Mouse (Mus musculus): ENCODE results near the gene Ttc33. TPM values are rescaled to one million over a fixed set of nuclear protein-coding genes. Genes with fewer than 3 reads are reported as not detected.
"Not testable (repeated sequence)": the region's sequence is repeated elsewhere in the genome, so short reads cannot be mapped to it uniquely, and the experiment has no call there.

The Ttc33 gene
- polyA plus RNA-seq, 1 experiment = 0.21 TPM

DNA sequence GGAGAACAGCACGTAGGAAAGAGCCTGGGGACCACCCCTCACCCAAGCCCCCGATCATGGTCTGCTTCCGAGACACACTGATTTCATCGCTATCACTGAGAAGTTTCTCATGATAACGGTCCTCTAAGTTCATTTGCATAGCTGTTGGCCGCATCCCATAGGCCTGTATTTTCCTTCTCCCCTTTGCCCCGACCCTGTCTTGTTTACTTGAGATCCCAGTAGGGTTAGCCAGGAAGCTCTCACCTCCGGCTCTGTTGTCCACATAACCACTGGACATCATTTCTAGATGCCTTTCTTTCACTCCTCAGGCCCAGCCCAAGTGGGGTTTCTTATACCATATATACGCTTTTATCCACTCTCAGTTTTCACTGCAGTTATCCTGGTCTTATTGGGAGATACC is 9.6 kb downstream of the Ttc33 start:
- Histone ChIP-seq H3K27me3 (ENCODE audit: control insufficient read depth) (no peaks in the 10 kb centered on the region), H3K9me3 (ENCODE audit: control insufficient read depth, low read length) (no peaks in the 10 kb centered on the region), H3K4me1 (ENCODE audit: control insufficient read depth) (peaks cover 19% of the 10 kb centered on the region), H3K36me3 (ENCODE audit: control insufficient read depth) (peaks cover 31% of the 10 kb centered on the region), H3K4me3 (replicated peaks) (no peak overlapping the region)
- TF ChIP-seq TAL1 (IDR thresholded peaks at IDR 0.05; ENCODE audit: low read length) = no peak
- TF ChIP-seq GATA1 (IDR thresholded peaks at IDR 0.05; ENCODE audit: low read length) = no peak

DNA sequence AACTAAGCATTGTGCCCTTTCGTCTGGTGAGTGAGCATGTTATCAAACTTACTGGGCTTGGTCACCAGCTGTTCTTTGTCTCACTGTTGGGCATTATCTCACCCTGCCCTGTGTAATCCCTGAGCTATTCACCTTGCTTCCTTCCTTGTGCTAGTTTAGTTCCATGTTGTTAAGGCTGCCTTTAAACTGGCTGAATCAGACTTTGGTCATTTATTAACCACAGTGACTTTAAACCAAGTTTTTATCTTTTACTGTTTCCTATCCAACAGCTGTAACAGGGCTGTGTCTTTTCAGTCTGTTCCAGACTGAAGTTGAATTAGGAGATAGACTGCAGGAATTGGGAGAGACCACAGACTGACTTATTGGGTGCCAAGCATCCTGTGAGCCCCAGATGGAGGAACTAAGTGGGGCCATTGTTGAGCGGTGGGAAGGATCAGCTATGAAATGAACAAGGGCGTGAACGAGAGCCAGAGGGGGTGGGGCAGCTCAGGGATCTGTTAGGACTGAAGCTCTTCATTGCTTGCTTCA is 10.7 kb downstream of the Ttc33 start:
- Histone ChIP-seq H3K36me3 (ENCODE audit: control insufficient read depth) (peaks cover 26% of the 10 kb centered on the region), H3K4me3 (replicated peaks) (no peak overlapping the region), H3K4me1 (ENCODE audit: control insufficient read depth) (peaks cover 19% of the 10 kb centered on the region), H3K27me3 (ENCODE audit: control insufficient read depth) (no peaks in the 10 kb centered on the region), H3K9me3 (ENCODE audit: control insufficient read depth, low read length) (no peaks in the 10 kb centered on the region)
- TF ChIP-seq GATA1 (IDR thresholded peaks at IDR 0.05; ENCODE audit: low read length) = no peak
- TF ChIP-seq TAL1 (IDR thresholded peaks at IDR 0.05; ENCODE audit: low read length) = no peak

DNA sequence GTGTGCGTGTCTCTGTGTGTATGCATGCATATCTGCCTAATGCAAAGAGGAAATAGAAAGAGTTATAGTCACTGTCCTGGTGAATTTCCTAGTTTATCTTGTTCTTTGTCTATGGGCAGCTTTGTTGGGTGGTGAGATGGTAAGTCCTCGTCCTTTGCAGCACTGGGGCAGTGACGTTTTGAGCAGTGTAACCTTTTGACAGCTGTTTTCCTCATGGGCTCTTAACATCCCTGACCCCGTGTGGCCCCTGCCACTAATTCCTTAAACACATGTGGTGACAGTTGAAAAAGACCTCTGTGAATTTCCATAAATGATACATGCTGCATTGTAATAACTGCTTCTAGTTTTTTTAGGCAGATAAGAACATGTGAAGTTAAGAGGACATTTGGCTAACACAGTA is 11.4 kb downstream of the Ttc33 start:
- H3K4me3 ChIP-seq (replicated peaks) = no peak overlapping the region
- peaks cover 21% of the 10 kb centered on the region for H3K36me3 ChIP-seq (ENCODE audit: control insufficient read depth)
- TF ChIP-seq GATA1 (IDR thresholded peaks at IDR 0.05; ENCODE audit: low read length) (no peak), TAL1 (IDR thresholded peaks at IDR 0.05; ENCODE audit: low read length) (no peak)

GRCm38 (mm10) chr15:5205222-5205621 is 19.9 kb downstream of the Ttc33 start:
- H3K27me3 ChIP-seq (ENCODE audit: control insufficient read depth) = no peaks in the 10 kb centered on the region
- TF ChIP-seq TAL1 (IDR thresholded peaks at IDR 0.05; ENCODE audit: low read length) (no peak), GATA1 (IDR thresholded peaks at IDR 0.05; ENCODE audit: low read length) (no peak)
- no peak overlapping the region for H3K4me3 ChIP-seq (replicated peaks)
- H3K36me3 ChIP-seq (ENCODE audit: control insufficient read depth) = peaks cover 4% of the 10 kb centered on the region
- H3K9me3 ChIP-seq (ENCODE audit: control insufficient read depth, low read length) = no peaks in the 10 kb centered on the region
- no peaks in the 10 kb centered on the region; the same call in 1 of the 2 replicates for H3K4me1 ChIP-seq (ENCODE audit: control insufficient read depth)

More for the DNA sequence above, 11.4 kb downstream of the Ttc33 start:
- Histone ChIP-seq H3K4me1 (ENCODE audit: control insufficient read depth) (peaks cover 19% of the 10 kb centered on the region), H3K27me3 (ENCODE audit: control insufficient read depth) (no peaks in the 10 kb centered on the region), H3K9me3 (ENCODE audit: control insufficient read depth, low read length) (no peaks in the 10 kb centered on the region)

DNA sequence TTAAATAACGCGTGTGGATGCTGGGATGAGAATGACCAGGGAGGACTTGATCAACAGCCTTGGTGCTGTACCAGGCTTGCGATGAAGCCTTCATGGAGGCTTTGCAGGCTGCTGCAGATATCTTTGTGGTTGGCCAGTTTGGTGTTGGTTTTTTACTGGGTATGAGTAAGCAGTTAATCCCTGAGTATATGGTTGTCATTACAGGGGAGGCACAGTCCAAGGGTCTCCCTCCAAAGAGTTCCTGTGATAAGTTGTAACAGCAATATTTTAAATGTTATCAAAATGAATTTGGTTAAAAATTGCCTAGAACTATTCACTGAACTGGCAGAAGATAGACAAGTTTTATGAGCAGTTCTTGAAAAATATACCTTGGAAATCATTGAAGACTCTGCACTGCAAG is 23.8 kb downstream of the Ttc33 start:
- Histone ChIP-seq H3K36me3 (ENCODE audit: control insufficient read depth) (peaks cover 15% of the 10 kb centered on the region), H3K4me1 (ENCODE audit: control insufficient read depth) (no peaks in the 10 kb centered on the region; the same call in 1 of the 2 replicates), H3K27me3 (ENCODE audit: control insufficient read depth) (no peaks in the 10 kb centered on the region), H3K4me3 (replicated peaks) (no peak overlapping the region), H3K9me3 (ENCODE audit: control insufficient read depth, low read length) (no peaks in the 10 kb centered on the region)
- TF ChIP-seq TAL1 (IDR thresholded peaks at IDR 0.05; ENCODE audit: low read length) (no peak), GATA1 (IDR thresholded peaks at IDR 0.05; ENCODE audit: low read length) (no peak)

GRCm38 (mm10) chr15:5220491-5220890 is 35.2 kb downstream of the Ttc33 start:
- Histone ChIP-seq H3K4me1 (ENCODE audit: control insufficient read depth) (no peaks in the 10 kb centered on the region), H3K9me3 (ENCODE audit: control insufficient read depth, low read length) (no peaks in the 10 kb centered on the region), H3K36me3 (ENCODE audit: control insufficient read depth) (no peaks in the 10 kb centered on the region; the same call in 1 of the 2 replicates), H3K27me3 (ENCODE audit: control insufficient read depth) (no peaks in the 10 kb centered on the region), H3K4me3 (replicated peaks) (no peak overlapping the region)
- TF ChIP-seq TAL1 (IDR thresholded peaks at IDR 0.05; ENCODE audit: low read length) (no peak), GATA1 (IDR thresholded peaks at IDR 0.05; ENCODE audit: low read length) (no peak)

DNA sequence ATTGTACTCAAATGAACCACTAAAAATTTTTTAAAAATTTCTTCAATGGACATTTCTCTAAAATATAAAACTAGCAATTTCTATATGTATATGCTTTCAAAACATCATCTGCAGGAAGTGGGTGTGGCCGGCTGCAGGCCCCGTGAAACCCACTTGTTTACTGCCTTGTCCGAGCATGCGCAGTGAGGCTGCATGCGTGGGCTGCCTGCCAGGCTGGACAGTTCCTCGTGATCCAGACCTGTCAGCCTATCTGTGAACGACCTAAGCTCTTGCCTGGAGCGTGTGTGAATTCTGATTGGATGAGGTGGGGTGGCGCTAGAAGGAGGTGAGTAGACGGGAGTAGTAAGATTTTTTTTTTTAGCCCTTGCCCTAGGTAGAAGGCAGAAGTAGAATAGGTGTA is 45.4 kb downstream of the Ttc33 start:
- not testable (repeated sequence) for H3K9me3 ChIP-seq (ENCODE audit: control insufficient read depth, low read length); H3K36me3 ChIP-seq (ENCODE audit: control insufficient read depth); H3K4me3 ChIP-seq (replicated peaks); H3K27me3 ChIP-seq (ENCODE audit: control insufficient read depth)
- peaks cover 11% of the 10 kb centered on the region for H3K4me1 ChIP-seq (ENCODE audit: control insufficient read depth)

DNA sequence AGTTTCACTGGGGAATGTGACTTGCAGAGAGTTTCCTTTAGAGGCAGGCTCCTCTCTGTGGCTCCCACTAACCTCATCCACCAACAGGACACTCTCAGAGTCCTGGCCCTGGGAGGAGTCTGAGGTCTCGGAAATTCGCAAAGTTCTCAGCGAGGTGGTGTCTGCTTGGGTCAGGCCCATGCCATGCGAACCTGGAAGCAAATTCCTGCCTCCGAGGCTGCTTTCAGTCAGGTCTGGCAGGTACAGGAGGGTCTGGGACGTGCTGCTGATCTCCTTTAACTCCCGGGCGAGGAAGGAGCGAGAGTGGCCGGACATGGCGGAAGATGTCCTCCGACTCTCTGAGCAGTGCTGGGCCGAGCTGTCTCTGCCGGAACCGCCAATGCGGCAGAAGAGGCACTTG is 49.3 kb downstream of the Ttc33 start:
- Histone ChIP-seq H3K4me3 (replicated peaks) (no peak overlapping the region), H3K4me1 (ENCODE audit: control insufficient read depth) (peaks cover 36% of the 10 kb centered on the region), H3K36me3 (ENCODE audit: control insufficient read depth) (peaks cover 4% of the 10 kb centered on the region), H3K9me3 (ENCODE audit: control insufficient read depth, low read length) (no peaks in the 10 kb centered on the region), H3K27me3 (ENCODE audit: control insufficient read depth) (no peaks in the 10 kb centered on the region)
- TF ChIP-seq TAL1 (IDR thresholded peaks at IDR 0.05; ENCODE audit: low read length) = no peak
- TF ChIP-seq GATA1 (IDR thresholded peaks at IDR 0.05; ENCODE audit: low read length) = no peak

GRCm38 (mm10) chr15:5235527-5235926 is 50.2 kb downstream of the Ttc33 start:
- H3K9me3 ChIP-seq (ENCODE audit: control insufficient read depth, low read length) = no peaks in the 10 kb centered on the region
- H3K4me1 ChIP-seq (ENCODE audit: control insufficient read depth) = peaks cover 44% of the 10 kb centered on the region
- H3K4me3 ChIP-seq (replicated peaks) = no peak overlapping the region
- no peaks in the 10 kb centered on the region; the same call in 1 of the 2 replicates for H3K27me3 ChIP-seq (ENCODE audit: control insufficient read depth)
- TF ChIP-seq GATA1 (IDR thresholded peaks at IDR 0.05; ENCODE audit: low read length) (no peak), TAL1 (IDR thresholded peaks at IDR 0.05; ENCODE audit: low read length) (no peak)
- H3K36me3 ChIP-seq (ENCODE audit: control insufficient read depth) = peaks cover 4% of the 10 kb centered on the region

GRCm38 (mm10) chr15:5236538-5236937 is 51.2 kb downstream of the Ttc33 start:
- TF ChIP-seq GATA1 (IDR thresholded peaks at IDR 0.05; ENCODE audit: low read length) = no peak
- TF ChIP-seq TAL1 (IDR thresholded peaks at IDR 0.05; ENCODE audit: low read length) = no peak
- H3K4me1 ChIP-seq (ENCODE audit: control insufficient read depth) = peaks cover 54% of the 10 kb centered on the region
- H3K9me3 ChIP-seq (ENCODE audit: control insufficient read depth, low read length) = no peaks in the 10 kb centered on the region
- peaks cover 2% of the 10 kb centered on the region; the same call in 1 of the 2 replicates for H3K27me3 ChIP-seq (ENCODE audit: control insufficient read depth)
- peaks cover 4% of the 10 kb centered on the region for H3K36me3 ChIP-seq (ENCODE audit: control insufficient read depth)
- H3K4me3 ChIP-seq (replicated peaks) = no peak overlapping the region
